Mouse (Mus musculus): ENCODE measurements at regions not wholly inside any gene's neighbourhood (a gene's known extent, or its start where the extent isn't known, plus 50 kb on each side); places are given as distances from the start of the nearest gene placed in this dataset.

GRCm38 (mm10) chr12:77099521-77099920 is 137.5 kb upstream of the Max start:
- no peak overlapping the region for H3K4me2 ChIP-seq
- H3K36me3 ChIP-seq, result no peaks in the 10 kb centered on the region
- H3K4me1 ChIP-seq (replicated peaks), result no peaks in the 10 kb centered on the region
- no peak overlapping the region for H3K27ac ChIP-seq (ENCODE audit: poor library complexity, severe bottlenecking)
- ATAC-seq (ENCODE audit: insufficient number of reproducible peaks, low FRiP score), result no peak
- no peaks in the 10 kb centered on the region for H3K9me3 ChIP-seq (replicated peaks)
- no peaks in the 10 kb centered on the region for H3K27me3 ChIP-seq (replicated peaks)
- 77% methylated on average over 5 of the region's 5 CpGs for WGBS
- no peak overlapping the region for H3K9ac ChIP-seq
- H3K4me3 ChIP-seq, result no peak overlapping the region

GRCm38 (mm10) chr12:77098821-77099220 is 136.8 kb upstream of the Max start:
- Histone ChIP-seq H3K4me2 (no peak overlapping the region), H3K4me3 (no peak overlapping the region), H3K36me3 (no peaks in the 10 kb centered on the region), H3K27me3 (replicated peaks) (no peaks in the 10 kb centered on the region), H3K9me3 (replicated peaks) (no peaks in the 10 kb centered on the region), H3K4me1 (replicated peaks) (peaks cover 4% of the 10 kb centered on the region; the same call in 1 of the 2 replicates), H3K27ac (ENCODE audit: poor library complexity, severe bottlenecking) (no peak overlapping the region), H3K9ac (no peak overlapping the region)
- no peak for ATAC-seq (ENCODE audit: insufficient number of reproducible peaks, low FRiP score)
- WGBS, result 79% methylated on average over 4 of the region's 4 CpGs

- Histone ChIP-seq H3K9ac (no peak overlapping the region), H3K9me3 (replicated peaks) (no peaks in the 10 kb centered on the region), H3K27me3 (replicated peaks) (no peaks in the 10 kb centered on the region), H3K36me3 (no peaks in the 10 kb centered on the region), H3K4me1 (replicated peaks) (peaks cover 12% of the 10 kb centered on the region), H3K27ac (ENCODE audit: poor library complexity, severe bottlenecking) (no peak overlapping the region), H3K4me2 (no peak overlapping the region), H3K4me3 (no peak overlapping the region)
- no peak for ATAC-seq (ENCODE audit: insufficient number of reproducible peaks, low FRiP score)
- WGBS, result 81% methylated on average over 2 of the region's 2 CpGs
Measured at GRCm38 (mm10) chr12:77097831-77098230, 135.8 kb upstream of the Max start.

- Histone ChIP-seq H3K4me2 (no peak overlapping the region), H3K9me3 (replicated peaks) (no peaks in the 10 kb centered on the region), H3K27me3 (replicated peaks) (no peaks in the 10 kb centered on the region), H3K4me3 (no peak overlapping the region), H3K9ac (no peak overlapping the region), H3K36me3 (no peaks in the 10 kb centered on the region), H3K4me1 (replicated peaks) (peaks cover 14% of the 10 kb centered on the region), H3K27ac (ENCODE audit: poor library complexity, severe bottlenecking) (no peak overlapping the region)
- ATAC-seq (ENCODE audit: insufficient number of reproducible peaks, low FRiP score), result no peak
- 93% methylated on average over 4 of the region's 4 CpGs for WGBS
Measured at GRCm38 (mm10) chr12:77096461-77096860, 134.5 kb upstream of the Max start.

GRCm38 (mm10) chr12:77094999-77095915 is 133.3 kb upstream of the Max start:
- H3K4me3 ChIP-seq, result no peak overlapping the region
- H3K4me2 ChIP-seq, result no peak overlapping the region
- H3K36me3 ChIP-seq, result no peaks in the 10 kb centered on the region
- no peak overlapping the region for H3K9ac ChIP-seq
- no peak for ATAC-seq (ENCODE audit: insufficient number of reproducible peaks, low FRiP score)
- no peaks in the 10 kb centered on the region for H3K27me3 ChIP-seq (replicated peaks)
- peaks cover 14% of the 10 kb centered on the region for H3K4me1 ChIP-seq (replicated peaks)
- 69% methylated on average over 3 of the region's 3 CpGs for WGBS
- no peak overlapping the region for H3K27ac ChIP-seq (ENCODE audit: poor library complexity, severe bottlenecking)
- H3K9me3 ChIP-seq (replicated peaks), result no peaks in the 10 kb centered on the region

GRCm38 (mm10) chr12:77094168-77094567 is 132.2 kb upstream of the Max start:
- H3K4me2 ChIP-seq, result no peak overlapping the region
- H3K9me3 ChIP-seq (replicated peaks), result no peaks in the 10 kb centered on the region
- 52% methylated on average over 7 of the region's 7 CpGs for WGBS
- H3K9ac ChIP-seq, result no peak overlapping the region
- no peak for ATAC-seq (ENCODE audit: insufficient number of reproducible peaks, low FRiP score)
- H3K27ac ChIP-seq (ENCODE audit: poor library complexity, severe bottlenecking), result no peak overlapping the region
- no peak overlapping the region for H3K4me3 ChIP-seq
- no peaks in the 10 kb centered on the region for H3K27me3 ChIP-seq (replicated peaks)
- H3K4me1 ChIP-seq (replicated peaks), result peaks cover 16% of the 10 kb centered on the region
- no peaks in the 10 kb centered on the region for H3K36me3 ChIP-seq

GRCm38 (mm10) chr12:77092741-77093140 is 130.7 kb upstream of the Max start:
- Histone ChIP-seq H3K9ac (no peak overlapping the region), H3K9me3 (replicated peaks) (no peaks in the 10 kb centered on the region), H3K4me2 (no peak overlapping the region), H3K27ac (ENCODE audit: poor library complexity, severe bottlenecking) (no peak overlapping the region), H3K4me3 (no peak overlapping the region), H3K4me1 (replicated peaks) (peaks cover 16% of the 10 kb centered on the region), H3K36me3 (no peaks in the 10 kb centered on the region), H3K27me3 (replicated peaks) (no peaks in the 10 kb centered on the region)
- WGBS, result 46% methylated on average over 3 of the region's 3 CpGs
- no peak for ATAC-seq (ENCODE audit: insufficient number of reproducible peaks, low FRiP score)

- no peak overlapping the region for H3K27ac ChIP-seq (ENCODE audit: poor library complexity, severe bottlenecking)
- no peaks in the 10 kb centered on the region for H3K9me3 ChIP-seq (replicated peaks)
- no peak overlapping the region for H3K9ac ChIP-seq
- WGBS, result 62% methylated on average over 2 of the region's 2 CpGs
- H3K4me2 ChIP-seq, result no peak overlapping the region
- no peaks in the 10 kb centered on the region for H3K27me3 ChIP-seq (replicated peaks)
- peaks cover 16% of the 10 kb centered on the region for H3K4me1 ChIP-seq (replicated peaks)
- no peaks in the 10 kb centered on the region for H3K36me3 ChIP-seq
- no peak for ATAC-seq (ENCODE audit: insufficient number of reproducible peaks, low FRiP score)
- no peak overlapping the region for H3K4me3 ChIP-seq
Measured at GRCm38 (mm10) chr12:77092143-77092542, 130.1 kb upstream of the Max start.

GRCm38 (mm10) chr12:77091700-77092099 is 129.7 kb upstream of the Max start:
- peaks cover 16% of the 10 kb centered on the region for H3K4me1 ChIP-seq (replicated peaks)
- H3K4me2 ChIP-seq, result no peak overlapping the region
- 77% methylated on average over 2 of the region's 2 CpGs for WGBS
- H3K27ac ChIP-seq (ENCODE audit: poor library complexity, severe bottlenecking), result no peak overlapping the region
- H3K4me3 ChIP-seq, result no peak overlapping the region
- H3K27me3 ChIP-seq (replicated peaks), result no peaks in the 10 kb centered on the region
- no peaks in the 10 kb centered on the region for H3K36me3 ChIP-seq
- H3K9me3 ChIP-seq (replicated peaks), result no peaks in the 10 kb centered on the region
- no peak overlapping the region for H3K9ac ChIP-seq
- no peak for ATAC-seq (ENCODE audit: insufficient number of reproducible peaks, low FRiP score)

- Histone ChIP-seq H3K9me3 (replicated peaks) (no peaks in the 10 kb centered on the region), H3K4me3 (no peak overlapping the region), H3K36me3 (no peaks in the 10 kb centered on the region), H3K27me3 (replicated peaks) (no peaks in the 10 kb centered on the region), H3K4me1 (replicated peaks) (peaks cover 16% of the 10 kb centered on the region), H3K4me2 (no peak overlapping the region), H3K27ac (ENCODE audit: poor library complexity, severe bottlenecking) (no peak overlapping the region), H3K9ac (no peak overlapping the region)
- 74% methylated on average over 3 of the region's 3 CpGs for WGBS
- no peak for ATAC-seq (ENCODE audit: insufficient number of reproducible peaks, low FRiP score)
Measured at GRCm38 (mm10) chr12:77090525-77090924, 128.5 kb upstream of the Max start.

GRCm38 (mm10) chr12:77089624-77090278 is 127.8 kb upstream of the Max start:
- Histone ChIP-seq H3K9me3 (replicated peaks) (no peaks in the 10 kb centered on the region), H3K4me1 (replicated peaks) (peaks cover 16% of the 10 kb centered on the region), H3K4me2 (no peak overlapping the region), H3K27ac (ENCODE audit: poor library complexity, severe bottlenecking) (no peak overlapping the region), H3K36me3 (no peaks in the 10 kb centered on the region), H3K27me3 (replicated peaks) (no peaks in the 10 kb centered on the region), H3K4me3 (no peak overlapping the region), H3K9ac (no peak overlapping the region)
- 65% methylated on average over 6 of the region's 6 CpGs for WGBS
- no peak for ATAC-seq (ENCODE audit: insufficient number of reproducible peaks, low FRiP score)
